Mouse (Mus musculus): ENCODE results near the gene Axdnd1. TPM values are rescaled to one million over a fixed set of nuclear protein-coding genes. Genes with fewer than 3 reads are reported as not detected.

Axdnd1 gene
- polyA plus RNA-seq, 1 experiment: 3.2 TPM

DNA sequence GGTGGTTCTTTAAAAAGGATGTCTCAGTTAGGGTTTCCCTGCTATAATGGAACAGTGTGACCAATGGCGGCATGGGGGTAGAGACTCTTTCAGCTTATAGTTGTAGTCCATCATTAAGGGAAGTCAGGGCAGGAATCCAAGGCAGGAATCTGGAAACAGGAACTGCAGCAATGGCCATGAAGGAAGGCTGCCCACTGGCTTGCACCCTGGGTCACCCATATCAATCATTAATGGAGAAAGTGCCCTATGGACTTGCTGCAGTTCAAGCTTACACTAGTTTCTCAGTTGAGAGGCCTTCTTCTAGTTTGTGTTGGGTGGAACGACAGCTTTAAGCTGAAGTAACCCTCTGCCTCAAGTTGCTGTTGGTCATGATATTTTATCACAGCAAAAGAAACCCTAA is 68.5 kb downstream of the Axdnd1 start:
- Histone ChIP-seq H3K36me3 (ENCODE audit: control insufficient read depth, insufficient read depth, low read length) (no peaks in the 10 kb centered on the region), H3K27me3 (ENCODE audit: control insufficient read depth, insufficient read depth, low read length) (no peaks in the 10 kb centered on the region), H3K4me1 (replicated peaks; ENCODE audit: control insufficient read depth, insufficient read depth, low read length) (peaks cover 17% of the 10 kb centered on the region), H3K27ac (ENCODE audit: control insufficient read depth, insufficient read depth, low read length) (no peak overlapping the region), H3K4me3 (ENCODE audit: control insufficient read depth, insufficient read depth, low read length) (no peak overlapping the region)
- 97% methylated on average over 2 of the region's 2 CpGs for WGBS
- no peak for TF ChIP-seq CTCF (IDR thresholded peaks at IDR 0.05; ENCODE audit: borderline replicate concordance, control insufficient read depth, extremely low read depth, insufficient read depth, low read length, poor library complexity)
- no peak for TF ChIP-seq POLR2A (IDR thresholded peaks at IDR 0.05; ENCODE audit: control insufficient read depth, extremely low read depth, insufficient read depth, low read length, poor library complexity)
- no peak for DNase-seq

DNA sequence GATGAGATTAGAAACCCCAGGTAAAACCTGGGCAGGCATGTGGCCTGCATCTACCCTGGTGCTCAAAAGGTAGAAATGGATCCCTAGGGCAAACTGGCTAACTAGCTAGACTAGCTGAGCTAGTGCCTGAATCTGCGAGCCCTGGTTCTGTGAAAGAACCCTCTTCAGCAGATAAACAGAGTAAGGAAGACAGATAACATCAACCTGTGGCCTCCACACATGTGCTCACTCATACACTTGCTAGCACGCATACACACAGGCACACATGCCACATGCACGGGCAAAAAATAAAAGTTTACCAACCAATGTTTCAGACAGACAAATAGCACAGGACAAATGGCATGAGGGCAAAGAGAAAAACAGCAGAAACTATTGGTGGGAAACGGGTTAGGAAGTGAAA is 70.5 kb downstream of the Axdnd1 start:
- Histone ChIP-seq H3K27me3 (ENCODE audit: control insufficient read depth, insufficient read depth, low read length) (no peaks in the 10 kb centered on the region), H3K4me1 (replicated peaks; ENCODE audit: control insufficient read depth, insufficient read depth, low read length) (peaks cover 18% of the 10 kb centered on the region), H3K4me3 (ENCODE audit: control insufficient read depth, insufficient read depth, low read length) (no peak overlapping the region), H3K27ac (ENCODE audit: control insufficient read depth, insufficient read depth, low read length) (peak overlapping the region; percentile 76), H3K36me3 (ENCODE audit: control insufficient read depth, insufficient read depth, low read length) (no peaks in the 10 kb centered on the region)
- WGBS: 31% methylated on average over 4 of the region's 4 CpGs
- peak; percentile 37 for DNase-seq
- TF ChIP-seq CTCF (IDR thresholded peaks at IDR 0.05; ENCODE audit: borderline replicate concordance, control insufficient read depth, extremely low read depth, insufficient read depth, low read length, poor library complexity) (no peak), POLR2A (IDR thresholded peaks at IDR 0.05; ENCODE audit: control insufficient read depth, extremely low read depth, insufficient read depth, low read length, poor library complexity) (no peak)

DNA sequence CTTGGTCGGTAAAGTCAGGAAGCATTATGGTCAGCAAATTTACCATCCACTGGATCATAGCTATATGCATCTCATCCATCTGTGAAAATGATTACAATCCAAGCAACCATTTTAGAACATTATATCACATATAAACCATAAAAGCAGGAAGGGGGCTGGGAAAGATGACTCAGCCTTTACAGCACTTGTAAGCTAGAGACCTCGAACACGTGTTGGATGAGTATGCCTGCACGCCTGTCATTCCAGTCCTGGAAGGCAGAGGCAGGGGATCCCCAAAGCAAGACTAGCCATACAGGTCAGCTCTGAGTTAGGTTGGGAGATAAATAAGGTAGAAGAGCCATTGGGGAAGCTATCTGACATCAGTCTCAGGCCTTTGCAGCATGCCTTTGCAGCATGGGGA is 71.9 kb downstream of the Axdnd1 start:
- H3K36me3 ChIP-seq (ENCODE audit: control insufficient read depth, insufficient read depth, low read length): no peaks in the 10 kb centered on the region
- TF ChIP-seq CTCF (IDR thresholded peaks at IDR 0.05; ENCODE audit: borderline replicate concordance, control insufficient read depth, extremely low read depth, insufficient read depth, low read length, poor library complexity): no peak
- no peak for TF ChIP-seq POLR2A (IDR thresholded peaks at IDR 0.05; ENCODE audit: control insufficient read depth, extremely low read depth, insufficient read depth, low read length, poor library complexity)
- WGBS: 75% methylated on average over 4 of the region's 4 CpGs

DNA sequence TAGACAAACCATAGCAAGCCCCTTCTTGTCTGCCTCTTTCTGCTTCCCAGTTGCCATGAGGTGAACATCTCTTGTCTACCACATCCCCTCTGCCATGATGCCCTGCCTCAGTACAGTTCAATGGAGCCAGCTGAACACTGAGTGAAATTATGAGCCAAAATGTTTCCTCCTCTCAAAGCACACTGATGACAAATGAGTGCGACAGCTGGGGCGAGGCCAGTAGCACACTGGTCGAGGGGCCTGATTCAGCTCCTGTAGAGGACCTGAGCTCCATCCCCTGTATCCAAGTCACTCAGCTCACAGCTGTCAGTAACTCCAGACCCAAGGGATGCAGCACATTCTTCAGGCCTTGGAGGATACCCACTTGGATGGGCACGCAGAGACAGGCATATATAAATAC is 75.3 kb downstream of the Axdnd1 start:
- WGBS: 96% methylated on average over 4 of the region's 4 CpGs
- TF ChIP-seq CTCF (IDR thresholded peaks at IDR 0.05; ENCODE audit: borderline replicate concordance, control insufficient read depth, extremely low read depth, insufficient read depth, low read length, poor library complexity) (no peak), POLR2A (IDR thresholded peaks at IDR 0.05; ENCODE audit: control insufficient read depth, extremely low read depth, insufficient read depth, low read length, poor library complexity) (no peak)

More for the DNA sequence above, 71.9 kb downstream of the Axdnd1 start:
- H3K4me3 ChIP-seq (ENCODE audit: control insufficient read depth, insufficient read depth, low read length): no peak overlapping the region
- no peaks in the 10 kb centered on the region for H3K27me3 ChIP-seq (ENCODE audit: control insufficient read depth, insufficient read depth, low read length)
- DNase-seq: peak; percentile 21
- H3K27ac ChIP-seq (ENCODE audit: control insufficient read depth, insufficient read depth, low read length): peak overlapping the region; percentile 69
- peaks cover 18% of the 10 kb centered on the region for H3K4me1 ChIP-seq (replicated peaks; ENCODE audit: control insufficient read depth, insufficient read depth, low read length)

DNA sequence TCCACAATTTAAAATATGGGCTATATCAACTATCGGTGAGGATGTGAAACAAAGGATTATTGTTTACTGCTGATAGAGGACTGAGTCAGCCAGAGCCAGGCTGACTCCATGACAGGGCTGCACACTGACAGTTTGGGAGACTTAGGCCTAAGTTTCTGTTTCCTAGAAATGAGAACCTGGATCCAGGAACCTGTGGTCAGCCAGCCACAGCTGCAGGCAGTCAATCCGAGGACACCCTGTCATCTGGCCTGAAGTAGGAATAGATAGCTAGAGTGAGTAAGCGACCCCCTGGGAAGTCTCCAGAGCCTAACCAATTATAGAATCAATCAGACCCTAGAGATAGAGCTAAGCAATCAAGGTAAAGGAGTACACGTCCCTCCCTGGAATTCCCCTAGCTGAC is 76.5 kb downstream of the Axdnd1 start:
- no peak for DNase-seq
- Histone ChIP-seq H3K27me3 (ENCODE audit: control insufficient read depth, insufficient read depth, low read length) (no peaks in the 10 kb centered on the region), H3K4me3 (ENCODE audit: control insufficient read depth, insufficient read depth, low read length) (no peak overlapping the region), H3K27ac (ENCODE audit: control insufficient read depth, insufficient read depth, low read length) (no peak overlapping the region; the same call in 1 of the 2 replicates), H3K36me3 (ENCODE audit: control insufficient read depth, insufficient read depth, low read length) (no peaks in the 10 kb centered on the region), H3K4me1 (replicated peaks; ENCODE audit: control insufficient read depth, insufficient read depth, low read length) (peaks cover 10% of the 10 kb centered on the region)
- TF ChIP-seq POLR2A (IDR thresholded peaks at IDR 0.05; ENCODE audit: control insufficient read depth, extremely low read depth, insufficient read depth, low read length, poor library complexity) (no peak), CTCF (IDR thresholded peaks at IDR 0.05; ENCODE audit: borderline replicate concordance, control insufficient read depth, extremely low read depth, insufficient read depth, low read length, poor library complexity) (no peak)
- 89% methylated on average over 4 of the region's 4 CpGs for WGBS

More for the DNA sequence above, 75.3 kb downstream of the Axdnd1 start:
- Histone ChIP-seq H3K27ac (ENCODE audit: control insufficient read depth, insufficient read depth, low read length) (no peak overlapping the region), H3K27me3 (ENCODE audit: control insufficient read depth, insufficient read depth, low read length) (no peaks in the 10 kb centered on the region), H3K4me3 (ENCODE audit: control insufficient read depth, insufficient read depth, low read length) (no peak overlapping the region), H3K36me3 (ENCODE audit: control insufficient read depth, insufficient read depth, low read length) (no peaks in the 10 kb centered on the region), H3K4me1 (replicated peaks; ENCODE audit: control insufficient read depth, insufficient read depth, low read length) (peaks cover 17% of the 10 kb centered on the region)
- no peak for DNase-seq

DNA sequence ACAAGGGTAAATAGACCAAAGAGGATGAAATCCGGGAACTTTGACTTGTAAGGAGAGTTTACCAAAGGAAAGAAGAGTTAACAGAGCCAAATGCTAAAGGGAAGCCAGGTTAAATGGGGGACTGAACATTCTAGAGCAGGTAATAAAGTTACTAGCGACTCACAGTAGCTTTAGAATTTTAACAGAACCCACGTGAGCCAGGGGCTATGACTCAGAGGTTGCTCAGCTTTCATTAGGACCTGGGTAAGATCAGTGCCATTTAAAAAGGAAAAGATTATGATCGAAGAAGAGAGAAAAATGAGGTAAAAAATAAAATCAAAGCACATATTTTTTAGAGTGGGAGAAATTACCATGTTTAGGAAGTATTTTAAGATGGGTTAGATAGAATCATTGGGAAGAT is 80.1 kb downstream of the Axdnd1 start:
- Histone ChIP-seq H3K27ac (ENCODE audit: control insufficient read depth, insufficient read depth, low read length) (no peak overlapping the region), H3K36me3 (ENCODE audit: control insufficient read depth, insufficient read depth, low read length) (no peaks in the 10 kb centered on the region; the same call in 1 of the 2 replicates), H3K4me1 (replicated peaks; ENCODE audit: control insufficient read depth, insufficient read depth, low read length) (no peaks in the 10 kb centered on the region), H3K4me3 (ENCODE audit: control insufficient read depth, insufficient read depth, low read length) (no peak overlapping the region), H3K27me3 (ENCODE audit: control insufficient read depth, insufficient read depth, low read length) (no peaks in the 10 kb centered on the region)
- no peak for TF ChIP-seq CTCF (IDR thresholded peaks at IDR 0.05; ENCODE audit: borderline replicate concordance, control insufficient read depth, extremely low read depth, insufficient read depth, low read length, poor library complexity)
- no peak for TF ChIP-seq POLR2A (IDR thresholded peaks at IDR 0.05; ENCODE audit: control insufficient read depth, extremely low read depth, insufficient read depth, low read length, poor library complexity)
- no peak for DNase-seq
- WGBS: 90% methylated on average over 4 of the region's 4 CpGs

DNA sequence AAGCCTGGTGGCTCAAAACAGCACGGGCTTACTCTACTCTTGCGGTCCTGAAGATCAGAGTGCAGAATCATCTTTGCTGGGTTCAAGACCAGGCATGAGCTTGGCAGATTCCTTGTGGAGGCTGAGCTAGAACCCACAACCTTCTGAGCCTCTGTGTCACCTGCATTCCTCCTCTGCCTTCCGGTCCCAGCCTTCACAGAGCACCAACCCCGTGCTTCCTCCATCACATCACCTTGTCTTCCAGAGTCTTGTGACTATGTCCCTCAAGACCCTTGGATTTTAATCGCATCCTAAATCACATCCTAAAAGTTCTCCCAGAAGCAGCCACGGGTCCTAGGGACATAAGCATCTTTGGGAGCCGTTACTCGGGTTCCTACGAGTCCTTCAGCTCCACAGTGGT is 97.8 kb downstream of the Axdnd1 start:
- no peaks in the 10 kb centered on the region for H3K27me3 ChIP-seq (ENCODE audit: control insufficient read depth, insufficient read depth, low read length)
- no peak for TF ChIP-seq CTCF (IDR thresholded peaks at IDR 0.05; ENCODE audit: borderline replicate concordance, control insufficient read depth, extremely low read depth, insufficient read depth, low read length, poor library complexity)
- no peak overlapping the region for H3K27ac ChIP-seq (ENCODE audit: control insufficient read depth, insufficient read depth, low read length)
- no peaks in the 10 kb centered on the region; the same call in 1 of the 2 replicates for H3K36me3 ChIP-seq (ENCODE audit: control insufficient read depth, insufficient read depth, low read length)
- H3K4me1 ChIP-seq (replicated peaks; ENCODE audit: control insufficient read depth, insufficient read depth, low read length): no peaks in the 10 kb centered on the region
- H3K4me3 ChIP-seq (ENCODE audit: control insufficient read depth, insufficient read depth, low read length): no peak overlapping the region
- DNase-seq: no peak
- 91% methylated on average over 9 of the region's 9 CpGs for WGBS
